Mouse (Mus musculus): ENCODE measurements around the gene Rps18.

DNA sequence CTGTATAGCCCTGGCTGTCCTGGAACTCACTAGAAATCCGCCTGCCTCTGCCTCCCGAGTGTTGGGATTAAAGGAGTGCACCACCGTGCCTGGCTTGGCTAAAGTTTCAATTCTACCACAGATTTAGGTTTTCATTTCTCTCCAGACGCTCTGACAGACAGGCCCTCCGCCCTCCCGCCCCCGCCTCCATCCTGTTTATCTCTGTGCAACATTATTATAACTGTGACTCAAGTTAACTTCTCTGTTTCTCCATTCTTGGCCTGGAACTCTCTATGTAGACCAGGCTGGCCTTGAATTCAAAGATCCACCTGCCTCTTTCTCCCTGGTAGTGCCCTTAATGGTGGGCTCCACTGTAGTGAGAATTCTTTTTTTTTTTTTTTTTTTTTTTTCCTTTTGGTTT lies 53.3 kb downstream of the Rps18 start:
- TF ChIP-seq POLR2A (IDR thresholded peaks at IDR 0.05; ENCODE audit: borderline replicate concordance, extremely low read depth, insufficient read depth, insufficient read length, poor library complexity, severe bottlenecking) (no peak), CTCF (IDR thresholded peaks at IDR 0.05; ENCODE audit: borderline replicate concordance, extremely low read depth, insufficient read depth, insufficient read length) (no peak)

Measured in brain, embryonic 14.5 days (tissue).